Comparison of ENCODE assay signal across 28 mouse cellular contexts in the genomic region with DNA sequence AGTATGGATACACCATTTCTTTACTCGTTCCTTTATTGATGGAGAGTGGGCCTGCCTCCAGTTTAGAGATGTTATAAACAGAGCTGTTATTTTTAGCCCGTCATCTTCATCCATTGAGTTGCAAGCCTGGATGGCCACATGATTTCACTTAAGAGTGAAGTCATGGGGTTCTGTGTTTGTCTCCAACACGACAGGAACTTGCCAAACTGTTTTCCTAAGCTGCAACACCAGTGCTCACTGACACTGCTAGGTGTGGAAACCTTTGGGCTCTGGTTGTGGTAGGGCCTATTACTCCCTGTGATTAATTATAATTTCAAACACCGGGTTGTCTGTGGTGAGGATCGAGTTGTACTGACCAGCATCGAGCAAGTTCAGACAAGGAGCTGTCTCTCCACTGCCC. TPM values are rescaled to one million over a fixed set of nuclear protein-coding genes. Genes with fewer than 3 reads are reported as not detected.
DNase-seq lines count a peak whose midpoint lies in the region; ATAC-seq lines count a peak whose summit lies in the region.
"Had no signal": no experiment of that assay in that cellular context is flagged by ENCODE, and none has a peak within 500 bp of the region (broad histone marks: within the 10 kb centered on the region; RNA-seq: fewer than 3 reads in every experiment).

No protein-coding gene starts in this region.

- no peaks in the 10 kb centered on the region for H3K27me3 ChIP-seq in forebrain, embryonic 11.5 days (ENCODE audit: control insufficient read depth, insufficient read depth, low read length)
- no peaks in the 10 kb centered on the region for H3K27me3 ChIP-seq in forebrain, embryonic 16.5 days (replicated peaks; ENCODE audit: control insufficient read depth, insufficient read depth, low read length)
- no peaks in the 10 kb centered on the region for H3K27me3 ChIP-seq in embryonic facial prominence, embryonic 15.5 days
- H3K27me3 ChIP-seq in heart, embryonic 15.5 days: no peaks in the 10 kb centered on the region
- H3K27me3 ChIP-seq: embryonic facial prominence, embryonic 13.5 days; limb, embryonic 13.5 days; liver, embryonic 13.5 days; midbrain, embryonic 13.5 days; neural tube, embryonic 13.5 days had no signal

- DNase-seq in forebrain, embryonic 11.5 days (ENCODE audit: low spot score): peak; percentile 35
- DNase-seq in heart, adult 9 months (ENCODE audit: low spot score in 2 of 2): peak; percentile 11 to 14
- no peak for DNase-seq in heart, postnatal 14 days
- DNase-seq in kidney, adult 18-20 months: no peak
- DNase-seq in embryo, embryonic 10.5 days (ENCODE audit: low spot score): no peak
- DNase-seq: adrenal gland, postnatal 10 days; cerebellum, adult 9-10 months; cerebellum, postnatal 36 days; embryo, embryonic 11 days; gastrocnemius, postnatal 36 days; kidney, postnatal 14 days; liver, embryonic 13.5 days; lung, adult 18-20 months; right cerebral cortex, postnatal 4 days; thymus, adult 2 months; thymus, postnatal 36 days had no signal

- H3K27ac ChIP-seq in forebrain, embryonic 11.5 days (ENCODE audit: low read depth, low read length): no peak overlapping the region
- H3K27ac ChIP-seq in forebrain, embryonic 16.5 days (ENCODE audit: low read length): no peak overlapping the region
- peak overlapping the region; percentile 36; the same call in 1 of the 2 replicates for H3K27ac ChIP-seq in embryonic facial prominence, embryonic 15.5 days (replicated peaks)
- H3K27ac ChIP-seq in heart, embryonic 15.5 days: 0 out of 2 replicates have a peak overlapping the region, but pooled peaks have one; percentile 33
- H3K27ac ChIP-seq: embryonic facial prominence, embryonic 13.5 days; hindbrain, embryonic 14.5 days; liver, embryonic 13.5 days; macrophage; midbrain, embryonic 13.5 days; neural tube, embryonic 13.5 days had no signal

- no peak overlapping the region for H3K4me2 ChIP-seq in forebrain, embryonic 11.5 days (ENCODE audit: low read depth, low read length, severe bottlenecking)
- no peak overlapping the region for H3K4me2 ChIP-seq in forebrain, embryonic 16.5 days (ENCODE audit: low read length)
- H3K4me2 ChIP-seq in embryonic facial prominence, embryonic 15.5 days (replicated peaks): no peak overlapping the region
- no peak overlapping the region for H3K4me2 ChIP-seq in heart, embryonic 15.5 days
- H3K4me2 ChIP-seq: embryonic facial prominence, embryonic 13.5 days; hindbrain, embryonic 14.5 days; limb, embryonic 13.5 days; liver, embryonic 13.5 days; midbrain, embryonic 13.5 days; neural tube, embryonic 13.5 days had no signal

- no peak overlapping the region for H3K9ac ChIP-seq in forebrain, embryonic 11.5 days (ENCODE audit: low read length)
- no peak overlapping the region for H3K9ac ChIP-seq in forebrain, embryonic 16.5 days (replicated peaks; ENCODE audit: low read depth, low read length)
- H3K9ac ChIP-seq in embryonic facial prominence, embryonic 15.5 days: no peak overlapping the region
- H3K9ac ChIP-seq in heart, embryonic 15.5 days: no peak overlapping the region
- H3K9ac ChIP-seq: embryonic facial prominence, embryonic 13.5 days; hindbrain, embryonic 14.5 days; limb, embryonic 13.5 days; liver, embryonic 13.5 days; midbrain, embryonic 13.5 days; neural tube, embryonic 13.5 days had no signal

- WGBS in forebrain, embryonic 11.5 days: 78% methylated on average over 6 of the region's 6 CpGs
- 66% methylated on average over 6 of the region's 6 CpGs for WGBS in forebrain, embryonic 16.5 days
- WGBS in embryonic facial prominence, embryonic 15.5 days: 34% methylated on average over 6 of the region's 6 CpGs
- 35% methylated on average over 6 of the region's 6 CpGs for WGBS in heart, embryonic 15.5 days

- H3K4me3 ChIP-seq in forebrain, embryonic 11.5 days (ENCODE audit: low read depth, low read length): no peak overlapping the region
- H3K4me3 ChIP-seq in forebrain, embryonic 16.5 days (replicated peaks; ENCODE audit: low read length): no peak overlapping the region
- H3K4me3 ChIP-seq in embryonic facial prominence, embryonic 15.5 days (replicated peaks): no peak overlapping the region
- H3K4me3 ChIP-seq in heart, embryonic 15.5 days: no peak overlapping the region
- H3K4me3 ChIP-seq: embryonic facial prominence, embryonic 13.5 days; limb, embryonic 13.5 days; liver, embryonic 13.5 days; midbrain, embryonic 13.5 days; neural tube, embryonic 13.5 days had no signal

- no peaks in the 10 kb centered on the region for H3K9me3 ChIP-seq in forebrain, embryonic 11.5 days (ENCODE audit: control insufficient read depth, low read length)
- no peaks in the 10 kb centered on the region for H3K9me3 ChIP-seq in forebrain, embryonic 16.5 days (ENCODE audit: control insufficient read depth, low read length)
- H3K9me3 ChIP-seq in embryonic facial prominence, embryonic 15.5 days (replicated peaks): no peaks in the 10 kb centered on the region
- no peaks in the 10 kb centered on the region for H3K9me3 ChIP-seq in heart, embryonic 15.5 days (replicated peaks)
- H3K9me3 ChIP-seq: liver, embryonic 13.5 days; midbrain, embryonic 13.5 days had no signal

- ATAC-seq in forebrain, embryonic 11.5 days (replicated peaks; ENCODE audit: low FRiP score): no peak
- no peak for ATAC-seq in forebrain, embryonic 16.5 days
- ATAC-seq in embryonic facial prominence, embryonic 15.5 days (ENCODE audit: insufficient number of reproducible peaks, low FRiP score, low TSS enrichment, low read depth): no peak
- no peak; the same call in 1 of the 2 replicates for ATAC-seq in heart, embryonic 15.5 days (replicated peaks; ENCODE audit: insufficient number of reproducible peaks, insufficient read depth, low FRiP score, low read depth)
- ATAC-seq: forebrain, embryonic 14.5 days; intestine, postnatal 0 days; midbrain, embryonic 13.5 days had no signal

- intact Hi-C loops in heart, postnatal 14 days (cut with DNase I): no loop called here

- no peaks in the 10 kb centered on the region; the same call in 1 of the 2 replicates for H3K4me1 ChIP-seq in forebrain, embryonic 11.5 days (replicated peaks; ENCODE audit: control insufficient read depth, insufficient read depth, low read length)
- H3K4me1 ChIP-seq in forebrain, embryonic 16.5 days (replicated peaks; ENCODE audit: control insufficient read depth, insufficient read depth, low read length): peaks cover 7% of the 10 kb centered on the region
- peaks cover 17% of the 10 kb centered on the region for H3K4me1 ChIP-seq in embryonic facial prominence, embryonic 15.5 days
- H3K4me1 ChIP-seq in heart, embryonic 15.5 days (replicated peaks): 0 out of 2 replicates have a peak, but pooled peaks cover 8% of the 10 kb centered on the region
- H3K4me1 ChIP-seq: liver, embryonic 13.5 days had no signal

- H3K36me3 ChIP-seq in forebrain, embryonic 11.5 days (ENCODE audit: control insufficient read depth, insufficient read depth, low read length): no peaks in the 10 kb centered on the region
- no peaks in the 10 kb centered on the region for H3K36me3 ChIP-seq in forebrain, embryonic 16.5 days (ENCODE audit: control insufficient read depth, insufficient read depth)
- no peaks in the 10 kb centered on the region for H3K36me3 ChIP-seq in embryonic facial prominence, embryonic 15.5 days
- no peaks in the 10 kb centered on the region for H3K36me3 ChIP-seq in heart, embryonic 15.5 days
- H3K36me3 ChIP-seq: embryonic facial prominence, embryonic 13.5 days; G1E; limb, embryonic 13.5 days; liver, embryonic 13.5 days; midbrain, embryonic 13.5 days; neural tube, embryonic 13.5 days had no signal

RNA-seq across cellular contexts. Expression of gene Axin2, which starts 45.6 kb away (rescaled TPM):
- polyA plus RNA-seq in forebrain, embryonic 11.5 days (2014; fragmentation: Nextera tagmentation; extraction: Ambion mirVana): 20.9 and 23.9 TPM in 2 replicates
- 5.9 and 8.4 TPM in 2 replicates for polyA plus RNA-seq in forebrain, embryonic 16.5 days (2015; fragmentation: Nextera tagmentation; extraction: Ambion mirVana)
- 1 to 10 TPM; 5.3 to 5.7 TPM for total RNA-seq in heart, postnatal 14 days (2021)
- polyA plus RNA-seq in embryonic facial prominence, embryonic 15.5 days (2015; fragmentation: Nextera tagmentation; extraction: Ambion mirVana): 12.5 and 14.5 TPM in 2 replicates
- 1.7 and 2.3 TPM in 2 replicates for polyA plus RNA-seq in heart, embryonic 15.5 days (2015; fragmentation: Nextera tagmentation; extraction: Ambion mirVana)
- total RNA-seq: G1E had no signal
- polyA plus RNA-seq: G1E, macrophage had no signal

Comparison
In these comparisons a context has a peak if more than half of its experiments do, and no peak if none do; other contexts are left out.
1. DNase-seq: peak in forebrain, embryonic 11.5 days (single experiment) and heart, adult 9 months (2 of 2); none in heart, postnatal 14 days (0 of 2), kidney, adult 18-20 months (single experiment) and embryo, embryonic 10.5 days (single experiment).
2. H3K27ac ChIP-seq: peak in embryonic facial prominence, embryonic 15.5 days (single experiment) and heart, embryonic 15.5 days (single experiment); none in forebrain, embryonic 11.5 days (single experiment) and forebrain, embryonic 16.5 days (single experiment).